ENCODE assay signal across 8 mouse cellular contexts in the genomic region with DNA sequence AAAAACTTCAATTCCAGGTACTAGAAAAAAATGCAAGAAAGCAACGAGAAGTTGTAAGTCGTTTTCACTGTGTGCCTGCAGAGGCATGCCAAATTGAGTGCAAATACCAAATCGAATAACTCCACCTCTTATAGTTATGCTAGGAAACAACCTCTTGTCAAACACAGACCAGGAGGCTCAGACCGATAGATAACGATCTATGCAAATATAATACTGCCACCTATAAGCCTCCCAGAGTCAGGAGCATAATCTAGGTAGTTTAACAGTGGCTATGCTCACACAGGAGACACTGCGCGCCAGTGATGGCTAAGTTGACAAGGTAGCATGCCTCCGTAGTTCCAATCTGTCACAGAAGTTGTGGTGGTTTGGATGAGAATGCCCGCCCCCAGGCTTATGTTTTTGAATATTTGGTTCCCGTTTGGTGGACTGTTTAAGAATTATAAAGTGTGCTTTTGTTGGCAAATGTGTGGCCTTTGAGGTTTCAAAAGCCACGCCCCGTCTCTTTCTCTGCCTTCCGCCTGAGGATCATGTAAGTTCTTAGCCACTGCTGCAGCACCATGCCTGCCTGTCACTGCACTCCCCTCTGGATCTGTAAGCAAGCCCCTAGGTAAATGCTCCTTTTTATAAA. TPM values are rescaled to one million over a fixed set of nuclear protein-coding genes. Genes with fewer than 3 reads are reported as not detected.
DNase-seq lines count a peak whose midpoint lies in the region; ATAC-seq and TF ChIP-seq lines count a peak whose summit lies in the region.

No protein-coding gene starts in this region.

- H3K27ac ChIP-seq in lung, postnatal 0 days (ENCODE audit: low read length), result no peak overlapping the region
- no peak overlapping the region for H3K27ac ChIP-seq in forebrain, postnatal 0 days (ENCODE audit: low read depth, low read length)
- no peak overlapping the region for H3K27ac ChIP-seq in kidney, embryonic 14.5 days (ENCODE audit: low read depth, low read length)

- no peak for TF ChIP-seq EP300 in lung, postnatal 0 days (IDR thresholded peaks at IDR 0.05)

- TF ChIP-seq CTCF in lung, postnatal 0 days (IDR thresholded peaks at IDR 0.05), result no peak
- no peak for TF ChIP-seq CTCF in forebrain, postnatal 0 days (IDR thresholded peaks at IDR 0.05; ENCODE audit: low read depth)

- H3K36me3 ChIP-seq in lung, postnatal 0 days (ENCODE audit: insufficient read depth, low read length), result 0 out of 2 replicates have a peak, but pooled peaks cover 4% of the 10 kb centered on the region
- no peaks in the 10 kb centered on the region for H3K36me3 ChIP-seq in forebrain, postnatal 0 days (ENCODE audit: insufficient read depth)
- peaks cover 5% of the 10 kb centered on the region; the same call in 1 of the 2 replicates for H3K36me3 ChIP-seq in kidney, embryonic 14.5 days (ENCODE audit: control insufficient read depth, insufficient read depth, low read length)

- H3K27me3 ChIP-seq in lung, postnatal 0 days (replicated peaks; ENCODE audit: insufficient read depth, low read length), result no peaks in the 10 kb centered on the region
- H3K27me3 ChIP-seq in forebrain, postnatal 0 days (ENCODE audit: insufficient read depth, low read length), result no peaks in the 10 kb centered on the region
- H3K27me3 ChIP-seq in kidney, embryonic 14.5 days (ENCODE audit: control insufficient read depth, insufficient read depth, low read length), result no peaks in the 10 kb centered on the region

- peak overlapping the region; percentile 67; the same call in 1 of the 2 replicates for H3K4me2 ChIP-seq in lung, postnatal 0 days (replicated peaks; ENCODE audit: low read depth, low read length)
- H3K4me2 ChIP-seq in forebrain, postnatal 0 days (ENCODE audit: low read depth), result peak overlapping the region; percentile 59
- H3K4me2 ChIP-seq in kidney, embryonic 14.5 days (replicated peaks; ENCODE audit: low read depth, low read length), result no peak overlapping the region

- WGBS in lung, postnatal 0 days, result 31% methylated on average over 13 of the region's 13 CpGs
- WGBS in forebrain, postnatal 0 days, result 42% methylated on average over 13 of the region's 13 CpGs
- WGBS in kidney, embryonic 14.5 days, result 47% methylated on average over 13 of the region's 13 CpGs

- no peak for DNase-seq in lung, postnatal 0 days (ENCODE audit: low spot score)
- no peak for DNase-seq in lung, adult 18-20 months
- DNase-seq in forebrain, postnatal 0 days, result no peak
- DNase-seq in thymus, postnatal 25 days, result peak; percentile 42
- no peak for DNase-seq in kidney, postnatal 14 days

- H3K9me3 ChIP-seq in lung, postnatal 0 days (ENCODE audit: low read length), result no peaks in the 10 kb centered on the region
- H3K9me3 ChIP-seq in forebrain, postnatal 0 days (ENCODE audit: low read length), result no peaks in the 10 kb centered on the region
- no peaks in the 10 kb centered on the region for H3K9me3 ChIP-seq in kidney, embryonic 14.5 days (ENCODE audit: control insufficient read depth, low read length)

- H3K4me1 ChIP-seq in lung, postnatal 0 days (ENCODE audit: insufficient read depth, low read depth, low read length), result peaks cover 8% of the 10 kb centered on the region; the same call in 1 of the 2 replicates
- peaks cover 9% of the 10 kb centered on the region for H3K4me1 ChIP-seq in forebrain, postnatal 0 days (ENCODE audit: insufficient read depth)
- H3K4me1 ChIP-seq in kidney, embryonic 14.5 days (ENCODE audit: control insufficient read depth, insufficient read depth, low read length), result peaks cover 7% of the 10 kb centered on the region; the same call in 1 of the 2 replicates

- no peak overlapping the region for H3K9ac ChIP-seq in lung, postnatal 0 days (replicated peaks; ENCODE audit: low read depth)
- H3K9ac ChIP-seq in forebrain, postnatal 0 days, result no peak overlapping the region
- no peak overlapping the region for H3K9ac ChIP-seq in kidney, embryonic 14.5 days (ENCODE audit: low read depth, low read length)

- H3K4me3 ChIP-seq in lung, postnatal 0 days (ENCODE audit: low read depth, low read length), result no peak overlapping the region
- H3K4me3 ChIP-seq in forebrain, postnatal 0 days (ENCODE audit: low read depth, low read length), result peak overlapping the region; percentile 52; the same call in 1 of the 2 replicates
- H3K4me3 ChIP-seq in kidney, embryonic 14.5 days (ENCODE audit: low read length), result no peak overlapping the region; the same call in 1 of the 2 replicates

- no peak for ATAC-seq in lung, postnatal 0 days
- peak; percentile 12; the same call in 1 of the 2 replicates for ATAC-seq in forebrain, postnatal 0 days
- peak; percentile 37 for ATAC-seq in megakaryocyte, adult 5-6 weeks (ENCODE audit: poor library complexity, severe bottlenecking)
- ATAC-seq in kidney, embryonic 14.5 days (ENCODE audit: low FRiP score, low TSS enrichment), result no peak
- no peak for ATAC-seq in erythroid progenitor cell, adult 5-6 weeks (replicated peaks; ENCODE audit: low FRiP score, poor library complexity, severe bottlenecking)

RNA-seq across cellular contexts. Expression of a gene that starts 0.7 kb away (rescaled TPM):
- 5.7 and 6.0 TPM in 2 replicates for polyA plus RNA-seq in lung, postnatal 0 days (2015; fragmentation: Nextera tagmentation; extraction: Ambion mirVana)
- 14.2 and 15.2 TPM in 2 replicates for total RNA-seq in forebrain, postnatal 0 days (2014; rRNA removed)
- polyA plus RNA-seq in forebrain, postnatal 0 days (2015; fragmentation: Nextera tagmentation; extraction: Ambion mirVana), result 3.8 and 5.1 TPM in 2 replicates
- 8.3 and 9.6 TPM in 2 replicates for total RNA-seq in megakaryocyte, adult 5-6 weeks (2015)
- 11.7 and 12.7 TPM in 2 replicates for total RNA-seq in megakaryocyte, adult 5-6 weeks (2017)
- polyA plus RNA-seq in kidney, embryonic 14.5 days (2014; fragmentation: Nextera tagmentation; extraction: Ambion mirVana), result 7.3 and 10.8 TPM in 2 replicates
- total RNA-seq in erythroid progenitor cell, adult 5-6 weeks (2015; ENCODE audit: low replicate concordance), result 4.3 and 12.2 TPM in 2 replicates
- not detected in 2 replicates for total RNA-seq in erythroid progenitor cell, adult 5-6 weeks (2017; ENCODE audit: low replicate concordance)

RNA-seq across cellular contexts. Expression of a gene that starts 18.5 kb away (rescaled TPM):
- not detected in 2 replicates for polyA plus RNA-seq in lung, postnatal 0 days (2015; fragmentation: Nextera tagmentation; extraction: Ambion mirVana)
- total RNA-seq in forebrain, postnatal 0 days (2014; rRNA removed), result 0.08 and 1.2 TPM in 2 replicates
- polyA plus RNA-seq in forebrain, postnatal 0 days (2015; fragmentation: Nextera tagmentation; extraction: Ambion mirVana), result 0.22 and 0.38 TPM in 2 replicates
- total RNA-seq in megakaryocyte, adult 5-6 weeks (2015), result not detected in 2 replicates
- not detected in 2 replicates for total RNA-seq in megakaryocyte, adult 5-6 weeks (2017)
- polyA plus RNA-seq in kidney, embryonic 14.5 days (2014; fragmentation: Nextera tagmentation; extraction: Ambion mirVana), result not detected in 2 replicates
- not detected in 2 replicates for total RNA-seq in erythroid progenitor cell, adult 5-6 weeks (2015; ENCODE audit: low replicate concordance)
- total RNA-seq in erythroid progenitor cell, adult 5-6 weeks (2017; ENCODE audit: low replicate concordance), result not detected in 2 replicates

RNA-seq across cellular contexts. Expression of a gene that starts 28.1 kb away (rescaled TPM):
- 69.6 and 76.6 TPM in 2 replicates for polyA plus RNA-seq in lung, postnatal 0 days (2015; fragmentation: Nextera tagmentation; extraction: Ambion mirVana)
- 31.4 and 37.7 TPM in 2 replicates for total RNA-seq in forebrain, postnatal 0 days (2014; rRNA removed)
- polyA plus RNA-seq in forebrain, postnatal 0 days (2015; fragmentation: Nextera tagmentation; extraction: Ambion mirVana), result 67.8 and 68.6 TPM in 2 replicates
- total RNA-seq in megakaryocyte, adult 5-6 weeks (2015), result 23.1 and 29.7 TPM in 2 replicates
- total RNA-seq in megakaryocyte, adult 5-6 weeks (2017), result 16.3 and 20.2 TPM in 2 replicates
- 67.9 and 111 TPM in 2 replicates for polyA plus RNA-seq in kidney, embryonic 14.5 days (2014; fragmentation: Nextera tagmentation; extraction: Ambion mirVana)
- total RNA-seq in erythroid progenitor cell, adult 5-6 weeks (2015; ENCODE audit: low replicate concordance), result 10.1 and 16.6 TPM in 2 replicates
- total RNA-seq in erythroid progenitor cell, adult 5-6 weeks (2017; ENCODE audit: low replicate concordance), result 5.4 and 7.0 TPM in 2 replicates

Comparison
In these comparisons a context has a peak if more than half of its experiments do, and no peak if none do; other contexts are left out.
1. ATAC-seq: peak in forebrain, postnatal 0 days (single experiment) and megakaryocyte, adult 5-6 weeks (single experiment); none in lung, postnatal 0 days (single experiment), kidney, embryonic 14.5 days (single experiment) and erythroid progenitor cell, adult 5-6 weeks (single experiment).